In genomic region chr4:99445755-99446128, GRCm38 (mm10) we compare ENCODE assay signal across 9 mouse cellular contexts.
A peak's percentile ranks its signal among the peaks of the same experiment; 100 is the strongest.
DNase-seq lines count a peak whose midpoint lies in the region; ATAC-seq lines count a peak whose summit lies in the region.
"Had no signal": no experiment of that assay in that cellular context is flagged by ENCODE, and none has a peak within 500 bp of the region (broad histone marks: within the 10 kb centered on the region; RNA-seq: fewer than 3 reads in every experiment).

No protein-coding gene starts in this region.

- H3K27ac ChIP-seq in kidney, embryonic 16.5 days (ENCODE audit: low read length), result no peak overlapping the region
- H3K27ac ChIP-seq in forebrain, embryonic 10.5 days, result no peak overlapping the region
- H3K27ac ChIP-seq in intestine, embryonic 15.5 days, result no peak overlapping the region
- H3K27ac ChIP-seq in neural tube, embryonic 14.5 days (ENCODE audit: low read depth, low read length), result no peak overlapping the region
- H3K27ac ChIP-seq: liver, embryonic 14.5 days had no signal

- H3K9ac ChIP-seq in kidney, embryonic 16.5 days (replicated peaks; ENCODE audit: low read length), result peak overlapping the region; percentile 39; the same call in 1 of the 2 replicates
- H3K9ac ChIP-seq in intestine, embryonic 15.5 days, result no peak overlapping the region
- H3K9ac ChIP-seq in neural tube, embryonic 14.5 days (replicated peaks; ENCODE audit: low read depth, low read length), result peak overlapping the region; percentile 25; the same call in 1 of the 2 replicates
- H3K9ac ChIP-seq: liver, embryonic 14.5 days had no signal

- DNase-seq in kidney, adult 9 months, result no peak
- DNase-seq in forebrain, embryonic 10.5 days (ENCODE audit: extremely low spot score, low spot score), result no peak
- DNase-seq in urinary bladder, adult 18-20 months (ENCODE audit: low spot score in 2 of 2), result no peak

- no peaks in the 10 kb centered on the region for H3K4me1 ChIP-seq in kidney, embryonic 16.5 days (ENCODE audit: insufficient read depth, low read length)
- H3K4me1 ChIP-seq in forebrain, embryonic 10.5 days, result no peaks in the 10 kb centered on the region
- H3K4me1 ChIP-seq in intestine, embryonic 15.5 days (replicated peaks), result 0 out of 2 replicates have a peak, but pooled peaks cover 2% of the 10 kb centered on the region
- H3K4me1 ChIP-seq in neural tube, embryonic 14.5 days (ENCODE audit: control insufficient read depth, insufficient read depth, low read length), result 0 out of 2 replicates have a peak, but pooled peaks cover 4% of the 10 kb centered on the region

- no peak for ATAC-seq in kidney, embryonic 16.5 days (ENCODE audit: low FRiP score, low TSS enrichment)
- ATAC-seq in intestine, embryonic 15.5 days, result no peak
- ATAC-seq in neural tube, embryonic 14.5 days (ENCODE audit: low read depth), result peak; percentile 57
- no peak for ATAC-seq in megakaryocyte, adult 5-6 weeks (ENCODE audit: poor library complexity, severe bottlenecking)
- ATAC-seq: inflammation-experienced regulatory T-cells, adult 6 months had no signal

- 61% methylated on average over 9 of the region's 9 CpGs for WGBS in kidney, embryonic 16.5 days
- WGBS in forebrain, embryonic 10.5 days, result 72% methylated on average over 9 of the region's 9 CpGs
- 64% methylated on average over 9 of the region's 9 CpGs for WGBS in intestine, embryonic 15.5 days
- 56% methylated on average over 9 of the region's 9 CpGs for WGBS in neural tube, embryonic 14.5 days

- H3K27me3 ChIP-seq in kidney, embryonic 16.5 days (ENCODE audit: insufficient read depth, low read length), result no peaks in the 10 kb centered on the region
- peaks cover 33% of the 10 kb centered on the region for H3K27me3 ChIP-seq in forebrain, embryonic 10.5 days (ENCODE audit: poor library complexity, severe bottlenecking)
- H3K27me3 ChIP-seq in intestine, embryonic 15.5 days (replicated peaks), result no peaks in the 10 kb centered on the region
- no peaks in the 10 kb centered on the region for H3K27me3 ChIP-seq in neural tube, embryonic 14.5 days (ENCODE audit: control insufficient read depth, insufficient read depth, low read length)

- peak overlapping the region; percentile 42 for H3K4me3 ChIP-seq in kidney, embryonic 16.5 days (ENCODE audit: low read length)
- peak overlapping the region; percentile 32 for H3K4me3 ChIP-seq in forebrain, embryonic 10.5 days
- peak overlapping the region; percentile 30; the same call in 1 of the 2 replicates for H3K4me3 ChIP-seq in intestine, embryonic 15.5 days (replicated peaks)
- H3K4me3 ChIP-seq in neural tube, embryonic 14.5 days (ENCODE audit: low read depth, low read length), result peak overlapping the region; percentile 34

- peak overlapping the region; percentile 60 for H3K4me2 ChIP-seq in kidney, embryonic 16.5 days (replicated peaks; ENCODE audit: low read depth, low read length)
- peak overlapping the region; percentile 69 for H3K4me2 ChIP-seq in intestine, embryonic 15.5 days (replicated peaks)
- H3K4me2 ChIP-seq in neural tube, embryonic 14.5 days (ENCODE audit: low read depth, low read length), result peak overlapping the region; percentile 53

- H3K9me3 ChIP-seq in kidney, embryonic 16.5 days (ENCODE audit: low read length), result no peaks in the 10 kb centered on the region
- no peaks in the 10 kb centered on the region for H3K9me3 ChIP-seq in forebrain, embryonic 10.5 days
- H3K9me3 ChIP-seq in intestine, embryonic 15.5 days, result no peaks in the 10 kb centered on the region
- H3K9me3 ChIP-seq in neural tube, embryonic 14.5 days (ENCODE audit: control insufficient read depth, low read length), result no peaks in the 10 kb centered on the region

- no peaks in the 10 kb centered on the region for H3K36me3 ChIP-seq in kidney, embryonic 16.5 days (ENCODE audit: insufficient read depth, low read length)
- no peaks in the 10 kb centered on the region for H3K36me3 ChIP-seq in forebrain, embryonic 10.5 days (replicated peaks)
- no peaks in the 10 kb centered on the region for H3K36me3 ChIP-seq in intestine, embryonic 15.5 days
- no peaks in the 10 kb centered on the region for H3K36me3 ChIP-seq in neural tube, embryonic 14.5 days (ENCODE audit: control insufficient read depth, insufficient read depth, low read length)
